Mouse (Mus musculus) hindbrain, embryonic 10.5 days (tissue): ENCODE data around the gene Camk2d. TPM values are rescaled to one million over a fixed set of nuclear protein-coding genes. Genes with fewer than 3 reads are reported as not detected.

Source experiments
- DNase-seq: peaks from one replicate; pipeline ENCODE4 v3.0.0-alpha.2; 2017; ENCODE audit warnings: low spot score
- H3K27ac ChIP-seq: fragments of 300-500 bp; sonication (generic); 2 replicates; pipeline ENCODE4 v1.5.1; 2016; ENCODE audit warnings: mild to moderate bottlenecking, moderate library complexity
- H3K27me3 ChIP-seq: fragments of 300-500 bp; sonication (generic); 2 replicates; pipeline ENCODE4 v1.6.1; 2016; ENCODE audit warnings: mild to moderate bottlenecking; ENCODE audit not compliant: poor library complexity, insufficient read depth, severe bottlenecking
- H3K36me3 ChIP-seq: fragments of 300-500 bp; sonication (generic); 2 replicates; pipeline ENCODE4 v1.6.1; 2016; ENCODE audit warnings: mild to moderate bottlenecking, moderate library complexity
- H3K4me1 ChIP-seq: fragments of 300-500 bp; sonication (generic); replicated peaks from 2 replicates; pipeline ENCODE4 v1.6.1; 2016; ENCODE audit warnings: mild to moderate bottlenecking
- H3K4me3 ChIP-seq: fragments of 300-500 bp; sonication (generic); 2 replicates; pipeline ENCODE4 v1.5.1; 2016; ENCODE audit warnings: mild to moderate bottlenecking, moderate library complexity
- H3K9me3 ChIP-seq: fragments of 300-500 bp; sonication (generic); 2 replicates; pipeline ENCODE4 v1.6.1; 2016; ENCODE audit warnings: mild to moderate bottlenecking, moderate library complexity
- WGBS: fragments of 180-500 bp; shearing (Covaris S2); methylation state at CpG from one replicate; pipeline ENCODE4 v1.1.7; 2016; 5-methylcytosine and 5-hydroxymethylcytosine counted together
- polyA plus RNA-seq: library from polyadenylated mRNA; unstranded; fragments of >200 nt; fragmentation: Nextera tagmentation; extraction: Ambion mirVana; gene quantifications from 2 replicates; pipeline ENCODE4 v1.2.1, GENCODE M21; 2016

Camk2d gene
- polyA plus RNA-seq, 1 experiment from 2014 or later: 11.9 TPM

DNA sequence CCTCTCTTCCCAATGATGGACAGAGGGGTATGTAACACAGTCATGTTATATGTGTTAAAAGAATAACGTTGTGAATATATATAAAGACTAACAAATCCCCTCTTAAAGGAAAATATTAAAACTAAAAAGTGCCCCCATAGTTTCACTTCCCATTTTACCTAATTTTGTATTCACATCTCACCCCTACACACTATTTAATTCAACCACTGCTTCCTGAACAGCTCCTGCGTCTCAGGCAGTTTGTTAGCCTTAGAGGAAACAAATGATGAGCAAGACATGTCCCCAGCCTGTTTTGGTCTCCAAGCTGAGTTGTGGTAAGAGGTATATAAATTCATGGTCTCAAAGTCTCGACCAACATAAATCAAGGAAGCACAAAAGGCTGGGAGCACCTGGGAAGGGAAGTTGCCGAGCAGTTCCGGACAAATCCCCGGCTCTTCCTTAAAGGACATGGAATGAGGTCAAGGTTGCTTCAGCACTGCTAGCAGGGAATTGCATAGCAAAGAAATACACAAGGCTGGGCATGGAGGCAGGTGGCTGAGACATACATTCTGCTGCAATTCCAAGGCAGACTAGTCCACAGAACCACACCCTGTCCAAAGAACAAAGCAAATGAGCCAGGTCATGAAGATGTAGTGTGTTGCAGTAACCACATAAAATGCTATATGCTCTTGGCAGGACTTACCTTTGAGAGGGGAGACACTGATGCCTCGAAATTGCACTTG, 155.4 kb downstream of the Camk2d start:
- Histone ChIP-seq H3K4me3 (no peak overlapping the region), H3K36me3 (no peaks in the 10 kb centered on the region), H3K4me1 (0 out of 2 replicates have a peak, but pooled peaks cover under 1% of the 10 kb centered on the region), H3K27me3 (no peaks in the 10 kb centered on the region), H3K9me3 (no peaks in the 10 kb centered on the region), H3K27ac (no peak overlapping the region)
- DNase-seq: no peak
- WGBS: 89% methylated on average over 7 of the region's 7 CpGs

DNA sequence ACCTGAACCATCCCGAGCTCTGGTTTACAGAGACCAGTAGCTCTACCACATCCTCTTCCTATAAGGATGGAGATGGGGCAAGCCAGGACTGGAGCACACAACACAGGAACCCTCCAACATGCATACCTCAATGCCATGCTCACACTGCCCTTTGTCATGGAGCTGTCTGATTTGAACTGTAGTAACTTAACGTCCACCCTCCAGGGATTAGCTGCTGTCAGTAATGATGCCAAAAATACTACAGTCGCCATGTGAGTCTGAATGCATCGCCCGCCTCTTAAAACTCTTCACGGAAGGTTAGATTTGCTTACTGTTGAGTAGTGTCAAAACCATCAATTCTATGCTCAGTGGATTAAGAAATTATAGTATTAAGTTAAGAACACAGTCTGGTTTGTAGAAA, 156.9 kb downstream of the Camk2d start:
- H3K27me3 ChIP-seq: no peaks in the 10 kb centered on the region
- H3K4me1 ChIP-seq: no peaks in the 10 kb centered on the region
- no peak for DNase-seq
- 89% methylated on average over 6 of the region's 6 CpGs for WGBS
- H3K9me3 ChIP-seq: no peaks in the 10 kb centered on the region
- H3K4me3 ChIP-seq: no peak overlapping the region
- no peaks in the 10 kb centered on the region for H3K36me3 ChIP-seq
- no peak overlapping the region for H3K27ac ChIP-seq

DNA sequence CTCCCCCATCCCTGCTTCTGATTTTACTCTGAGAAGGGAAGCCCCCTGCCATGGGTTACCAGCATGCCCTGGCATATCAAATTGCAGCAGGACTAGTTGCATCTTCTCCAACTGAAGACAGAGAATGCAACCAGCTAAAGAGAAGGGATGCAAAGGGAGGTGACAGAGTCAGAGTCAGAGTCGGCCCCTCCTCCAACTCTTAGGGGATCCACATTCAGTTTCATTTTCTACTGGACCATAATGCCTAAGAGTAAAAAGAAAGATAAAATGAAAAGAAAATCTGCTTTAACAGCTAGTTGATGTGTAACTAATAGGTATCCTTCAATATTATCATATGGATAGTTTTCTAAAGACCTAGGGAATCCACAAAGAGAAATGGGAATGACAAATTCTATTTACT, 162.3 kb downstream of the Camk2d start:
- Histone ChIP-seq H3K9me3 (no peaks in the 10 kb centered on the region), H3K36me3 (no peaks in the 10 kb centered on the region), H3K4me3 (no peak overlapping the region), H3K4me1 (no peaks in the 10 kb centered on the region), H3K27ac (no peak overlapping the region), H3K27me3 (no peaks in the 10 kb centered on the region)
- WGBS: 92% methylated on average over 1 of the region's 1 CpGs
- no peak for DNase-seq

DNA sequence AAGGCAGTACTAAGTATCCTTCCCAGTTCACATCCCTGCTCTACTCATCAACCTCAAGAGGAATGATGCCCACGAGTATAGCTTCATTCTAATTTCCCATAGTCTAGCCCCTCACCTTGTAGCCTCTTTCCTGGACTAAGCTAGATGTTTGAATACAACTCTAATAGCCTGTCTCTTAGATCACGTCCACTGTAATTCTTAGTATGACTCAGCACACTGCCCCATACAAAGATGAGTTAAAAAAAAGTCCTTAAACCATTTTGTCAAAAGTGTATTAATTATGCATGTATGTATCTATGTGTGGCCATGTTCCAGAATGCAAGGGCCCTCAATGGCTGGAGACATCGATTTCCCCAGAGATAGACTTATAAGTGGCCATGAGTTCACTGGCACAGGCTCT, 164.5 kb downstream of the Camk2d start:
- no peak overlapping the region for H3K4me3 ChIP-seq
- WGBS: 84% methylated on average over 3 of the region's 3 CpGs

DNA sequence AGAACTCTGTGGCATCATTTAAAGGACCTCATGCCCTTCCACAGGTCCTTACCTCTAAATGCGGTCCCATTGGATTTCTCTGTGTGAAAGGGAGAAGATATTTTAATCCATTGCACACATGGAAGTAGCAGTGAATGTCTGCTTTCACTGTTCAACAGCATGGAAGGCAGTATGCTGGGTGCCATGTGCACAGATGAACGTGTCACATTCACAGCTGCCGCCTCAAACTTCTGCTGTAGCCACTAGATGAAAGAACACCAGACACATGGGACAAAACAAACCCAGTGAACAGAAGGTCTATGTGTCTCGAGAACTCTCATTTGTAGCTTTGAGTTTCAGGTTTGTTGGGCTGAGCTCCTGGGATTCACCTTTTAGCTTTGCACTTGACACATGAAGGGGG, 168.6 kb downstream of the Camk2d start:
- no peaks in the 10 kb centered on the region for H3K27me3 ChIP-seq
- no peaks in the 10 kb centered on the region for H3K36me3 ChIP-seq
- no peaks in the 10 kb centered on the region for H3K9me3 ChIP-seq
- no peak for DNase-seq
- H3K4me3 ChIP-seq: no peak overlapping the region
- H3K4me1 ChIP-seq: no peaks in the 10 kb centered on the region
- 88% methylated on average over 4 of the region's 4 CpGs for WGBS
- H3K27ac ChIP-seq: no peak overlapping the region

More for the DNA sequence above, 164.5 kb downstream of the Camk2d start:
- Histone ChIP-seq H3K36me3 (no peaks in the 10 kb centered on the region), H3K27ac (no peak overlapping the region), H3K27me3 (no peaks in the 10 kb centered on the region), H3K9me3 (no peaks in the 10 kb centered on the region), H3K4me1 (no peaks in the 10 kb centered on the region)
- DNase-seq: no peak

DNA sequence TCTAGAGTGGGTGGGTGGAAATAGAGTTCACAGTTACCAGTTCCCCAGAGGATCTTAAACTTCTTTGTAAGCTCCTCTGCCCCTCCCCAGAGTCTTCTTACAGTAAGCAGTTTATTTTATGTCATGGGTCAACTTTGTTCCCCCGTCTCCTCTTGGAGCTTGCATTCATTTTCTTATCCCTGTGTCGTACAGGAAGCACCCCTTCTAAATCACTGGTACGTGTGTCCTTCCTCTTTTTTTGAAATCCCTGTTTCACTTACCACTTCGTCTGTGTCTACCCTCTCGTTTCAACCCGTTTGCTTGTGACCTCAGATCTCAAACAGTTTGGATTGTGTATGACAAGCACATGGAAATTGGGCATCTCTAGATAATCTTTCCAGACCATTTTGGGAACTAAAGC, 174.0 kb downstream of the Camk2d start:
- no peaks in the 10 kb centered on the region for H3K9me3 ChIP-seq
- no peaks in the 10 kb centered on the region for H3K36me3 ChIP-seq
- no peak for DNase-seq
- WGBS: 85% methylated on average over 6 of the region's 6 CpGs
- H3K27me3 ChIP-seq: no peaks in the 10 kb centered on the region
- no peak overlapping the region for H3K4me3 ChIP-seq
- H3K27ac ChIP-seq: no peak overlapping the region
- H3K4me1 ChIP-seq: 0 out of 2 replicates have a peak, but pooled peaks cover 3% of the 10 kb centered on the region

DNA sequence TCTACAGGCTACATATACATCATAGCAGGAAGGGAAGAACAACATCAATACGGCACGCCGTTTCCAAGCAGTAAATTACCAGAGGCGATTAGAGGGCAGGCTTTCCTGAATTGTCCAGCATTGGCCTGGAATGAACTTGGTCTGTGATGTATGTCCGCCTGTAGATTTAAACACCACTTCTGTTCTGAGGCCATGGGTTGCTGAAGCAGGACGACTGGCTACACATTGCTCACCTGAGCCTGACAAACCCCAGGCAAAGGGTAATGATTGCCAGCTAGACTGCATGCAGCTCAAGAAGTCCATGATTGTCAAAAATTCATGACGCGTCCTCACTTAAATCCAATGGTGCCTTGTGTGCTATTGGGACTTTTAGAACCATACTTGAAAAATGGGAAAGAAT, 174.9 kb downstream of the Camk2d start:
- no peak overlapping the region for H3K27ac ChIP-seq
- H3K4me1 ChIP-seq: 0 out of 2 replicates have a peak, but pooled peaks cover 3% of the 10 kb centered on the region
- H3K9me3 ChIP-seq: no peaks in the 10 kb centered on the region
- DNase-seq: no peak
- H3K36me3 ChIP-seq: no peaks in the 10 kb centered on the region
- H3K27me3 ChIP-seq: no peaks in the 10 kb centered on the region
- no peak overlapping the region for H3K4me3 ChIP-seq
- WGBS: 78% methylated on average over 8 of the region's 8 CpGs

DNA sequence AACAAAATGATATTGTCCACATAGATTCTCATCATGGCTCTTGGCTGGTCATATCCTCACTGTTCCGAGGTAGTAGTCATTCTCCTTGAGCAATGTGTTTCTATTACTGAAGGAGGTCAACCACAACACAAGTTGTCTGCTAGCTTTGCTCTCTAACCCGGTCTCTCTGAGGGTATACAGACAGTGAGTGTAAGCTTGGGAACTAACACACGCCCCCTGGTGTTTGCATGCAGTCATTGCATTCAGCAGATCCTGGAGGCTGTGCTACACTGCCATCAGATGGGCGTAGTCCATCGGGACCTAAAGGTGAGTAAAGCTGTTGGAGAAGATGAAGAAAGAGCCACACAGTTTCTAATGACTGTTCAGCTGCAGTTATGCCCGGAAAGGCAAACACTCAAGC, 175.4 kb downstream of the Camk2d start:
- Histone ChIP-seq H3K9me3 (no peaks in the 10 kb centered on the region), H3K4me1 (0 out of 2 replicates have a peak, but pooled peaks cover 3% of the 10 kb centered on the region), H3K4me3 (no peak overlapping the region), H3K27me3 (no peaks in the 10 kb centered on the region), H3K36me3 (no peaks in the 10 kb centered on the region), H3K27ac (no peak overlapping the region)
- DNase-seq: peak; percentile 65
- 31% methylated on average over 6 of the region's 6 CpGs for WGBS

DNA sequence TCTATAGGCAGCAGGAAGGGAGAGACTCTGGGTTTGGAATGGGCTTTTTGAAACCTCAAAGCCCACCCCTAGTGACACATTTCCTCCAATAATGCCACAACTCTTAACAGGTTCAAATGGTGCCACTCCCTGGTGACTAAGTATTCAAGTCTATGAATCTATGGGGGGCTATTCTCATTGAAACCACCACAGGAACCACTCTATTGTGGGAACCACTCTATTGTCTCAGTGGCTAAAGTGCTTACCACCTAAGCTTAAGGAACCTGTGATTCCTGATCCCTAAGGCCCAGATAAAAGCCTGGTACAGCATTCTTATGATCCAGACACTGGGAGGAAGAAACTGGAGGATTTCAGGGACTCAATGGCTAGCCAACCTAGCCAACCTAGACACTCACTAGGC, 179.9 kb downstream of the Camk2d start:
- DNase-seq: no peak
- Histone ChIP-seq H3K36me3 (no peaks in the 10 kb centered on the region), H3K4me1 (no peaks in the 10 kb centered on the region), H3K27ac (no peak overlapping the region), H3K9me3 (no peaks in the 10 kb centered on the region), H3K27me3 (no peaks in the 10 kb centered on the region), H3K4me3 (no peak overlapping the region)

DNA sequence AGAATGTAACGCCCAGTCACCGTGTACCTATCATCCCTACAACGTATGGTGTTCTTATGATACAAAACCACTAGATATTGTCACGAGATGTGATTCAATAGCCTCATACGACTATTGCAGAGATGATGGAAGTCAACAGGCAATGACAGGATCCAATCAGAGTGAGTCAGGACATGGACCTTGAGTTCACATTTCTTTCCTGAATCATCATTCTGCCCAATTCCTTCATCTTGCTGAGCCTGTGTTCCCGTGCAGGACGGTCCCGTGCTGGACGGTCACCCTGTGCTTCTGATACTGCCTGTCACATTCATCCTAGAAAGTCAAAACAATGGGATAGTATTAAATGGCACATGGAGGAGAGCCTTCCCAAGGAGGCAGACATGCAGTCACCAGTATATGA, 181.0 kb downstream of the Camk2d start:
- Histone ChIP-seq H3K27me3 (no peaks in the 10 kb centered on the region), H3K9me3 (no peaks in the 10 kb centered on the region), H3K27ac (no peak overlapping the region), H3K4me3 (no peak overlapping the region), H3K4me1 (no peaks in the 10 kb centered on the region), H3K36me3 (no peaks in the 10 kb centered on the region)
- no peak for DNase-seq
- 94% methylated on average over 9 of the region's 9 CpGs for WGBS

DNA sequence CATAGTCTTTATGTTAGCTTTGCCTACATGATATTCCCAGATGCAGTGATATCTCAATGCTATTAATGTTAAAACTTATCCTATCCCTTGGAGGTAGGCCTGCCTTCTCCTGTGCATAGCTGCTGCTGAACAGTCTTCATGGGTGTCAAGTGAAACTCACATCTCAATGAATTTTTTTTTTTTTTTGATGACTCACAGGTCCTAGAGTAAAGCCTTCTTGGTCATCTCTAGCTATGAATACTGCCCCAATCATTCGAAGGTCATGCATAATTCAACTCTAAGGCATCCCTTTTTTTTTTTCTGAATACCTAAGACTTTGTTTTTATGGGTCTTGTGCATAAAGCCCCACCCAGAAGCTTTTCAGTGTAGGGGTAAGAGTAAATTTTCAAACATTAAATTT, 181.8 kb downstream of the Camk2d start:
- Histone ChIP-seq H3K4me3 (no peak overlapping the region), H3K36me3 (no peaks in the 10 kb centered on the region), H3K4me1 (no peaks in the 10 kb centered on the region), H3K27ac (no peak overlapping the region), H3K9me3 (no peaks in the 10 kb centered on the region), H3K27me3 (no peaks in the 10 kb centered on the region)
- no peak for DNase-seq
- 94% methylated on average over 1 of the region's 1 CpGs for WGBS

DNA sequence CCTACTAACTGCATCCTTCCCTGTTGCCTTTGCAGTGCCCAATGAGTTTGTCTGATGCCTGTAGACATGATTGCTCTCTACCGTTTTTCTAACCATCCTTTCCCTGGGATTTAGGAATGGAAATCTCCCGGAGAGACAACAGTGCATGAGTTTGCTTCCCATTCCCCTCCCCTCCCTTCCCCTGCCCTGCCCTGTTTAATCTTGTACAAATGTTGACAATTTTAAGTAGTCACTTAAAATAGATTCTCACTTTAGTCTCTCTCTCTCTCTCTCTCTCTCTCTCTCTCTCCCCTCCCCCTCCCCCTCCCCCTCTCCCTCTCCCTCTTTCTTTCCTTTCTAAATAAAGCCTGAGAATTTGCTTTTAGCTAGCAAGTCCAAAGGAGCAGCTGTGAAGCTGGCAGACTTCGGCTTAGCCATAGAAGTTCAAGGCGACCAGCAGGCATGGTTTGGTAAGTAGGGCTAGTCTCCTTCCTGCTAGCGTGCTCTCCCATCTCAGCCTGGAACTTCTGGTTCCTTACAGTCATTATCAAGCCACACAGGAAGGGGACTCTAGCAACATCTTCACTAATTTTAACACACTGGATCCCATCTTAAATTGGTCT, 184.0 kb downstream of the Camk2d start:
- 84% methylated on average over 5 of the region's 5 CpGs for WGBS
- H3K36me3 ChIP-seq: no peaks in the 10 kb centered on the region
- no peaks in the 10 kb centered on the region for H3K27me3 ChIP-seq
- DNase-seq: no peak
- H3K27ac ChIP-seq: no peak overlapping the region
- H3K4me1 ChIP-seq: no peaks in the 10 kb centered on the region
- no peak overlapping the region for H3K4me3 ChIP-seq
- no peaks in the 10 kb centered on the region for H3K9me3 ChIP-seq

DNA sequence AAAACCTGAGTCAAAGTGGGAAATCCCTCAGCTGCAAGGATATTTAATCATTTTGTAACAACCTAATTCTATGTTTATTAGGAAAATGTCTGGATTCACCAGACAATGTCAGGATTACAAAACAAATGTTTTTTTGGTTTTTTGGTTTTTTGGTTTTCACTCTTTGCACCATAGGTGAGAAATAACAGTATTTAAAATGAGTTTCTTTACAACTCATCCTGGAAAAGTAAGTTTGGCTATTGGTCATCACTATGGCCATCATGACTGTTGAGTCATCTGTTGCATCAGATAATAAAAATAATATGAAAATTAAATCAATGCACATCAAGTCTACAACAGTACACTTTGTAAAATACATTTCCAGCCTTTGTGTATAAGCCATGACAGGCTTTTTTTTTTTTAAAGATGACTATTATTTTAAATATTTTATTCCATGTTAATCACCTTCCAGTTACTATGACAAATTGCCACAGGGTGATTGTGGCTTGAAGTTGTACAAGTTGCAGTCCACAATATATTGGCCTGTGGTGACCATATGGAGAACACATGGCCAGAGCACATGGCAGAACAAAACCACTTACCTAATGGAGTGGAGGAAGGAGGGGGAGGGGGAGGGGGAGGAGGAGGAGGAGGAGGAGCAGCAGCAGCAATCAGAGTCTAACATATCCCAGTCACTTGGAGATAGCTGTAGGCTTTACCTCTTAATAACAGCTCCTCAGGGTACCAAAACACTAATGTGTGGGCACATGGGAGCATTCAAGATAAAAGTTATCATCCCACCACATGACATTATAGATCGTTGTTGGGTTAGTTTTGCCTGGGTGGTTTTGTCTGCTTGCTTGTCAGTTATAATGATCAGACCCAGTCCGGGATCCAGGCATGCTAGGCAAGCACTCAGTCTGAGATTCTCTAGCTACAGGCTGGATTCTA, 197.2 kb downstream of the Camk2d start:
- H3K27me3 ChIP-seq: no peaks in the 10 kb centered on the region
- no peaks in the 10 kb centered on the region for H3K9me3 ChIP-seq
- no peak for DNase-seq
- H3K27ac ChIP-seq: no peak overlapping the region
- H3K4me3 ChIP-seq: no peak overlapping the region
- 90% methylated on average over 2 of the region's 2 CpGs for WGBS
- no peaks in the 10 kb centered on the region for H3K4me1 ChIP-seq
- no peaks in the 10 kb centered on the region for H3K36me3 ChIP-seq
